Mouse (Mus musculus) heart, adult 2 months (tissue): ENCODE measurements around the gene Fbxo7.

Source experiments
- CTCF ChIP-seq: fragments of 200-600 bp; IDR thresholded peaks from 2 replicates; pipeline ENCODE4 v1.8.1; 2022; ENCODE audit warnings: antibody characterized with exemption, mild to moderate bottlenecking, moderate library complexity
- POLR2A ChIP-seq: fragments of 200-500 bp; IDR thresholded peaks from 2 replicates; pipeline ENCODE4 v1.6.1; 2011; ENCODE audit warnings: mild to moderate bottlenecking, low read depth, low read length, control low read depth; ENCODE audit not compliant: insufficient read depth

- TF ChIP-seq POLR2A: no peak
- no peak for TF ChIP-seq CTCF
Measured at GRCm38 (mm10) chr10:86011172-86011571, 10.6 kb upstream of the Fbxo7 start.
